Mouse (Mus musculus): ENCODE data around the gene Lcp2.

- TF ChIP-seq CTCF (IDR thresholded peaks at IDR 0.05; ENCODE audit: borderline replicate concordance, insufficient read depth, low read length), result no peak
- no peak for TF ChIP-seq POLR2A (IDR thresholded peaks at IDR 0.05; ENCODE audit: low read depth, low read length)
These were observed 37.1 kb downstream of the Lcp2 start for GRCm38 (mm10) chr11:34083795-34084194.

Data from embryonic fibroblast, embryonic 13.5 days (primary cell).